Mouse (Mus musculus) CD4-positive, CD25-positive, alpha-beta regulatory T cell, adult 2 months (primary cell): ENCODE measurements around the gene Ninj1.

Source experiments
- DNase-seq: peaks from one replicate; pipeline ENCODE4 v3.0.0-alpha.2; 2012; ENCODE audit warnings: low read depth, low spot score

Gene Ninj1

GRCm38 (mm10) chr13:49225633-49226032, 38.3 kb downstream of the Ninj1 start:
- DNase-seq = no peak

DNA sequence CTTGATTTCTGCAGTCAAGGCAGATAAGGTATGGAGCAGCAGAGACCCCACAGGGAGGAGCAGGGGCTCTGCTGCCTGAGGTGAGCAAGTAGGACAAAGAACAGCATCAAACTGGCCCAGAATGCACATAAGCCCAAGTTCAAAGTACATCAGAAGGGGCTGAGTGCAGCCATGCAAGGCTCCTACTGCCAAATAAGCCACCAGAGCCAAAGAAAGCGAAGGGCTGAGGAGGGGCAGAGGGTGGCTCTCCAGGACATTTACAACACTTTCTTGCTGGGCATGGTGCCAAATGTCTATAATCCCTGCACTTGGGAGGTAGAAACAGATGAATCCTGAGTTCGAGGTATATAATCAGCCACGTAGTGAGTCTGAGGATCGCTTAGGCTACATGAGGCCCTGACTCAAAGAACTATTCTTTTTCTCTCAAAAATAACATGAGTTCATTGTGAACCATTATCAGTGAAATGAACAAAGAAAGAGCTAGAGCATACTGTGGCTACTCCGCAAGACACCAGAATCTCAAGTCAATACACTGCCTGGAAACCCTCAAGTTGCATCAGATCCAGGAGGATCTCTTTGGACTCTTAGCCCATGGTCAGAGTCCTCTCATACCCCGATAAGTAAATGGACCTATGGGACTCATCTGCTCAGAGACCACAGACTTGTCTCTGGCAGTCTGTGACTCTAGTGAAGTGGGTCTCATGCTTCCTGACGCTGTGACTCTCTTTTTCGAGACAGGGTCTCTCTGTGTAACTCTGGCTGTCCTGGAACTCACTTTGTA, 46.7 kb downstream of the Ninj1 start:
- DNase-seq = no peak

- DNase-seq = peak; percentile 41
These were observed 47.4 kb downstream of the Ninj1 start for GRCm38 (mm10) chr13:49234711-49235110.

- DNase-seq = no peak
These were observed 50.3 kb downstream of the Ninj1 start for GRCm38 (mm10) chr13:49237617-49238016.

DNA sequence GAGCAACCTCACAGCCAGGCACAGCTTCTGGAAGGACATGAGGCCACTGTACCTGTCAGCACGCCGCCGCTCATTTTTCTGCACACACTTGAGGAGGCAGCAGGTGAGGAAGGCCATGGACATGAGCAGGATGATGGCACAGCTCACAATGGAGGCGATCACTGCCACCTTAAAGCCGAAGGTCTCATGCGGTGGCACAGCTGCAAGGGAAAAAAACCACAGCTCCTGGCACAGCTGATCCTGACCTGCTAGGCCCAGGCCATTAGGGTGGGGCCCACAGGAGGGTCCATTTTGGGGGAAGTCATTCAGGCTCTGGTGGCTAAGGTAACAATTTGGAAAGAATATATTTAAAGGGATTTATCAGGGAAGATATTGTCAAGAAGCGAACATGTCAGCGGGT, 51.5 kb downstream of the Ninj1 start:
- DNase-seq = no peak

- peak; percentile 92 for DNase-seq
These were observed 55.2 kb downstream of the Ninj1 start for GRCm38 (mm10) chr13:49242321-49243065.

- no peak for DNase-seq
These were observed 56.2 kb downstream of the Ninj1 start for GRCm38 (mm10) chr13:49243492-49243891.

GRCm38 (mm10) chr13:49245251-49245650, 58.0 kb downstream of the Ninj1 start:
- DNase-seq = no peak
